Mouse (Mus musculus): ENCODE data around the gene Sulf2. TPM values are rescaled to one million over a fixed set of nuclear protein-coding genes. Genes with fewer than 3 reads are reported as not detected.
A peak's percentile ranks its signal among the peaks of the same experiment; 100 is the strongest.

The Sulf2 gene
- polyA plus RNA-seq, 1 experiment from 2014 or later = 73.4 TPM

DNA sequence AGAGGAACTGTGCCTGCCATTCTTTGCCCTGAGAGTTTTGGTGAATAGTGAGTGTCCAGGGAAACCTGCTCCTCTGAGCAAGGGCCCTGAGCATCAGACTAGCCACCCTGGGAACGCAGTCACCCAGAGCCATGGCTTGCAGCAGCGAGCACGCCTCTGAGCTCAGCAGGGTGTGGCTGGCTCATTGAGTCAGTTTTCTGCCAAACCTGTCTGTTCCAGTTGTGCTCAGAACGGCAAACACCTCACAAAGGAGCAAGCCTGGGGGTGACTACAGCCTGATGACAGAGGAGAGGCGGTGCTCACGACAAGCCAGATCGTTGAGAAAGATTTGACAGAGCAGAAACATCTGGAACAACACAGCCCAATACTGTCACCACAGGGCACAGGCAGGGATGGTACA is 14.7 kb upstream of the Sulf2 start:
- no peak overlapping the region for H3K4me2 ChIP-seq (replicated peaks)
- H3K9ac ChIP-seq (replicated peaks) = no peak overlapping the region
- H3K27me3 ChIP-seq = peaks cover 76% of the 10 kb centered on the region
- H3K27ac ChIP-seq = no peak overlapping the region
- no peaks in the 10 kb centered on the region for H3K36me3 ChIP-seq
- H3K4me3 ChIP-seq (replicated peaks) = no peak overlapping the region
- peaks cover 25% of the 10 kb centered on the region for H3K4me1 ChIP-seq (replicated peaks)
- WGBS = 52% methylated on average over 7 of the region's 7 CpGs
- no peak for ATAC-seq
- no peaks in the 10 kb centered on the region for H3K9me3 ChIP-seq

GRCm38 (mm10) chr2:166168868-166169267 is 13.4 kb upstream of the Sulf2 start:
- Histone ChIP-seq H3K27ac (peak overlapping the region; percentile 11; the same call in 1 of the 2 replicates), H3K9ac (replicated peaks) (no peak overlapping the region; the same call in 1 of the 2 replicates), H3K27me3 (peaks cover 65% of the 10 kb centered on the region), H3K4me2 (replicated peaks) (no peak overlapping the region), H3K4me1 (replicated peaks) (peaks cover 27% of the 10 kb centered on the region), H3K9me3 (no peaks in the 10 kb centered on the region), H3K36me3 (no peaks in the 10 kb centered on the region), H3K4me3 (replicated peaks) (no peak overlapping the region)
- WGBS = 15% methylated on average over 7 of the region's 7 CpGs
- peak; percentile 69; the same call in 1 of the 2 replicates for ATAC-seq

- Histone ChIP-seq H3K27ac (no peak overlapping the region), H3K4me1 (replicated peaks) (peaks cover 27% of the 10 kb centered on the region), H3K9ac (replicated peaks) (no peak overlapping the region), H3K9me3 (no peaks in the 10 kb centered on the region), H3K4me3 (replicated peaks) (no peak overlapping the region), H3K4me2 (replicated peaks) (no peak overlapping the region), H3K27me3 (peaks cover 54% of the 10 kb centered on the region), H3K36me3 (no peaks in the 10 kb centered on the region)
- ATAC-seq = no peak
- WGBS = 91% methylated on average over 2 of the region's 2 CpGs
Observed at GRCm38 (mm10) chr2:166167387-166167786, 11.9 kb upstream of the Sulf2 start.

DNA sequence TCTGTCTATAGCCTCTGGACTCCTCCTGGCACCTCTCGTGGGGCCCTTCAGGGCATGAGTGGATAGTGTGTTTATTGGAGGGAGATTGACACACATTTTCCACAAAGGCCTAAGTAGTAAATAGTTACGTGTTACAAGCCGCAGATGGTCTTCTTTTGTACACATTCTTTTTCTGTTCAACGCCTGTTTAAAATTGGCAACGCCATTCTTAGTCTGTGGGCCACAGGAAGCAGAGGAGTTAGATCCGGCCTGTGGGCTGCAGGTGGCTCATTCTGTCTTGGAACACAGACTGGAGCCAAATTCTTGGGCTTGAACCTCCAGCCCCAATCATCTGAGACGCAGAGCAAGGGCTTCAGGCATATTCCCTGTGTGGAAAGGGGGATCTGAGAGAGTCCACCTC is 9.9 kb upstream of the Sulf2 start:
- peaks cover 19% of the 10 kb centered on the region for H3K4me1 ChIP-seq (replicated peaks)
- H3K27me3 ChIP-seq = peaks cover 50% of the 10 kb centered on the region
- H3K4me2 ChIP-seq (replicated peaks) = no peak overlapping the region
- H3K36me3 ChIP-seq = no peaks in the 10 kb centered on the region
- no peak overlapping the region for H3K9ac ChIP-seq (replicated peaks)
- 59% methylated on average over 7 of the region's 7 CpGs for WGBS
- no peak overlapping the region for H3K4me3 ChIP-seq (replicated peaks)
- no peak overlapping the region for H3K27ac ChIP-seq
- no peaks in the 10 kb centered on the region for H3K9me3 ChIP-seq
- ATAC-seq = no peak

DNA sequence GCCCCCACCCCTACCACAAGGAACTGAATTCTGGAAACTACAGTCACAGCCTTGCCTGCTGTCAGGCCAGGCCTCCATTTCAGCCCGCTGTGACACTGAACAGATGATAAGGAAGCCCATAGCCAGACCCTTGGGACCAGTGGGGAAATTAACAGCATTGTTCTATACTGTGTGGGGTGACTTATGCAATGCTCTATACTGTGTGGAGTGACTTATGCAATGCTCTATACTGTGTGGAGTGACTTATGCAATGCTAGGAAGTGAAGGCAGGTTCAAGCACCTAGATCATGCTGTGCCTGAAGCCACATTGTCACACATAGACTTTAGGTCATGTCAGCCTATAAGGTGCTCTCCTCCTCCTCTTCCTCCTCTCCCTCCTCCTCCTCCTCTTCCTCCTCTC is 9.1 kb upstream of the Sulf2 start:
- WGBS = 91% methylated on average over 1 of the region's 1 CpGs

GRCm38 (mm10) chr2:166163917-166164316 is 8.5 kb upstream of the Sulf2 start:
- no peaks in the 10 kb centered on the region for H3K9me3 ChIP-seq
- H3K4me3 ChIP-seq (replicated peaks) = no peak overlapping the region
- H3K4me1 ChIP-seq (replicated peaks) = peaks cover 10% of the 10 kb centered on the region
- no peak for ATAC-seq
- no peaks in the 10 kb centered on the region for H3K36me3 ChIP-seq
- no peak overlapping the region for H3K4me2 ChIP-seq (replicated peaks)
- peaks cover 37% of the 10 kb centered on the region for H3K27me3 ChIP-seq
- H3K9ac ChIP-seq (replicated peaks) = no peak overlapping the region
- 47% methylated on average over 6 of the region's 6 CpGs for WGBS
- no peak overlapping the region for H3K27ac ChIP-seq

More for the DNA sequence above, 9.1 kb upstream of the Sulf2 start:
- Histone ChIP-seq H3K36me3 (no peaks in the 10 kb centered on the region), H3K27ac (no peak overlapping the region), H3K4me3 (replicated peaks) (no peak overlapping the region), H3K9me3 (no peaks in the 10 kb centered on the region), H3K9ac (replicated peaks) (no peak overlapping the region), H3K4me2 (replicated peaks) (no peak overlapping the region), H3K4me1 (replicated peaks) (peaks cover 16% of the 10 kb centered on the region), H3K27me3 (peaks cover 44% of the 10 kb centered on the region)
- ATAC-seq = no peak

DNA sequence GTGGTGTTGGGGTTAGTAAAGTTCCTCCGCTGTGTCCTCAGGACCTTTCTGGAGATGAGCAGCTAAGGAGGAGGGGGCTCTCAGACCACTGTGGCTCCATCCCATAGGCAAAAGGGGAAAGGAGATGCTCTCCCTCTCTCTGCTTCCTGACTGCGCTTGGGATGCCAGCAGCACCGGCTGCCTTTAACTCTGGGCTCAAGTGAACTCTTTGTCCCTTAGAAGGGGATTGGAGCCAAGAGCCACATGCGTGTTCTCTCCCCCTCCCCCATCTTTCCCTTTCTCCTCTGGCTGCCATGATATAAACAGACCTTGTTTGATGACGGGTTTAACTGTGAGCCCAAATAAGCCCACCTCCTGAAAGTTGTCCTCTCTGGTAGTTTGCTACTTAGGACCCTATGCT is 7.8 kb upstream of the Sulf2 start:
- no peaks in the 10 kb centered on the region for H3K36me3 ChIP-seq
- H3K4me2 ChIP-seq (replicated peaks) = no peak overlapping the region
- no peak for ATAC-seq
- no peak overlapping the region for H3K9ac ChIP-seq (replicated peaks)
- 70% methylated on average over 5 of the region's 5 CpGs for WGBS
- peaks cover 4% of the 10 kb centered on the region; the same call in 1 of the 2 replicates for H3K4me1 ChIP-seq (replicated peaks)
- peaks cover 32% of the 10 kb centered on the region for H3K27me3 ChIP-seq
- no peak overlapping the region for H3K27ac ChIP-seq
- H3K9me3 ChIP-seq = no peaks in the 10 kb centered on the region
- no peak overlapping the region for H3K4me3 ChIP-seq (replicated peaks)

DNA sequence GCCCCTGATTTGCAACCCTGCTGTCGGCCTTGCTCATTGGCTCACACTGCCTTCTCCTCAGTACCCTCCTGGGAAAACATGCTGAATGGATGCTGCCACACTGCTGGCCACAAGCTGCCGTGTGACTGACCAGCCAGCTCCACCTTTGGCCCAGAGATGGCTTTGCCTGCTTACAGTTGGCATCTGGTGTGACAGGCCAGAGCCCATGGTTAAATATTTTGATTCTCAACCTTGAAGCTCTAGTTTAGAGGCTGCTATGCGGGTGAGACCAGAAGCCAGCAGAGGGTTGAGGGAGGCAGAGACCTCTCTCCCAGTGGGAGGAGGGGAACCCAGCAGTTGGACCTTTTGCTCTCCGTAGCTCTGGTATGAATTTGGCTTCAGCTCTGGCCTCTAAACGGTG is 6.7 kb upstream of the Sulf2 start:
- 88% methylated on average over 5 of the region's 5 CpGs for WGBS
- Histone ChIP-seq H3K36me3 (no peaks in the 10 kb centered on the region), H3K9ac (replicated peaks) (no peak overlapping the region), H3K27ac (no peak overlapping the region), H3K4me3 (replicated peaks) (no peak overlapping the region), H3K9me3 (no peaks in the 10 kb centered on the region), H3K4me1 (replicated peaks) (0 out of 2 replicates have a peak, but pooled peaks cover 2% of the 10 kb centered on the region), H3K4me2 (replicated peaks) (no peak overlapping the region), H3K27me3 (peaks cover 32% of the 10 kb centered on the region)
- no peak for ATAC-seq

- H3K9me3 ChIP-seq = no peaks in the 10 kb centered on the region
- H3K36me3 ChIP-seq = no peaks in the 10 kb centered on the region
- no peak overlapping the region for H3K4me3 ChIP-seq (replicated peaks)
- no peak overlapping the region for H3K4me2 ChIP-seq (replicated peaks)
- no peak overlapping the region for H3K27ac ChIP-seq
- H3K9ac ChIP-seq (replicated peaks) = no peak overlapping the region
- peaks cover 26% of the 10 kb centered on the region for H3K27me3 ChIP-seq
- H3K4me1 ChIP-seq (replicated peaks) = peaks cover 10% of the 10 kb centered on the region
- no peak for ATAC-seq
- WGBS = 83% methylated on average over 7 of the region's 7 CpGs
Observed at GRCm38 (mm10) chr2:166159276-166159675, 3.8 kb upstream of the Sulf2 start.

DNA sequence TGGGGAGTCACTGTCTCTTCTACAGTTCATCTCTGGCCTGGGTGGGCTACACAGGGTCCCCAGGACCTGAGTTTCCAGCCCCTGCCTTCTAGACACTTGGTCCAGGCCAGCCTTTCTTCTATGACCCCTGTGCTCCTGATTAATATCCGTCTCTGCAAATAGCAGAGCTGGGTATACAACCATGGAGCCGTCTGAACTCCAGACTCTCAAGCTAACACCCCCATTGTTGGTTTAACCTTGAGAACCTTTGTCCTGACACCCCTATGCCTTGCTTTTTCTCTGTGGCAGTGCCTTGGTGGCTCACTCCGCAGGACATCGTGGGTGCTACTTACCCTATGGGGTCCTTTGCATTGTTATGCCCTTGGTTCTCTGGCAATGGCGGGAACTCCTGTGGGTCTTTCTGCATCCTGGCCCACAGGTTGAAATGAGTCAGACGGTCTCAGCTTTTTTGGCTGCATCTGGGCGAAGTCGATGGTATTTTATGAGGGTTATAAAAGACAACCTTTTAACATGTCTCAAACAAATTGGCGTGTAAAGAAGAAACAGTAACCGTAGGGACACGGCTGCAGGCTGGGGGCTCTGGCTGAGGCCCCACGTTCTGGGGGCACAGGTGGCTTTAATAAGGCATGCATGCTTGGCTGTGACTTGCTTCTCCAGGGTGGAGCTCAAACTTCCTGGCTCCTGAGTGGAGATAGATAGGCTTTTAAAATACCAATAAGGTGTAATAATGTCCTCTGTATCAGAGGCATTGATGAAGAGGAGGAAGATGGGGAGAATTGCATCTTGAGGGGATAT is 2.5 kb upstream of the Sulf2 start:
- ATAC-seq = no peak
- H3K4me1 ChIP-seq (replicated peaks) = peaks cover 21% of the 10 kb centered on the region
- no peak overlapping the region for H3K27ac ChIP-seq
- peaks cover 28% of the 10 kb centered on the region for H3K27me3 ChIP-seq
- no peaks in the 10 kb centered on the region for H3K36me3 ChIP-seq
- no peak overlapping the region for H3K4me3 ChIP-seq (replicated peaks)
- WGBS = 82% methylated on average over 12 of the region's 12 CpGs
- no peak overlapping the region for H3K9ac ChIP-seq (replicated peaks)
- no peak overlapping the region for H3K4me2 ChIP-seq (replicated peaks)
- H3K9me3 ChIP-seq = no peaks in the 10 kb centered on the region

GRCm38 (mm10) chr2:166157144-166157543 is 1.7 kb upstream of the Sulf2 start:
- Histone ChIP-seq H3K4me2 (replicated peaks) (no peak overlapping the region), H3K9ac (replicated peaks) (no peak overlapping the region), H3K36me3 (no peaks in the 10 kb centered on the region), H3K27me3 (peaks cover 24% of the 10 kb centered on the region), H3K9me3 (no peaks in the 10 kb centered on the region), H3K27ac (no peak overlapping the region), H3K4me3 (replicated peaks) (no peak overlapping the region), H3K4me1 (replicated peaks) (peaks cover 29% of the 10 kb centered on the region)
- no peak for ATAC-seq
- 97% methylated on average over 2 of the region's 2 CpGs for WGBS

GRCm38 (mm10) chr2:166156122-166156521 is 659 bp upstream of the Sulf2 start:
- 0 out of 2 replicates have a peak overlapping the region, but pooled peaks have one; percentile 16 for H3K27ac ChIP-seq
- peak overlapping the region; percentile 96; the same call in 1 of the 2 replicates for H3K4me2 ChIP-seq (replicated peaks)
- H3K4me3 ChIP-seq (replicated peaks) = no peak overlapping the region
- no peak for ATAC-seq
- 13% methylated on average over 12 of the region's 12 CpGs for WGBS
- H3K9ac ChIP-seq (replicated peaks) = no peak overlapping the region
- H3K9me3 ChIP-seq = no peaks in the 10 kb centered on the region
- H3K27me3 ChIP-seq = peaks cover 20% of the 10 kb centered on the region
- H3K4me1 ChIP-seq (replicated peaks) = peaks cover 39% of the 10 kb centered on the region
- no peaks in the 10 kb centered on the region for H3K36me3 ChIP-seq

Measured in midbrain, embryonic 13.5 days (tissue).